Mouse (Mus musculus) bone marrow, adult 2 months (tissue): ENCODE measurements around the gene Mical3.

Experiments used
- CTCF ChIP-seq: fragments of 200-500 bp; IDR thresholded peaks from 2 replicates; pipeline ENCODE4 v1.5.1; 2011; ENCODE audit warnings: low read length, control low read depth; ENCODE audit not compliant: control insufficient read depth, insufficient read depth
- POLR2A ChIP-seq: fragments of 200-500 bp; IDR thresholded peaks from 2 replicates; pipeline ENCODE4 v1.6.1; 2011; ENCODE audit warnings: low read depth, mild to moderate bottlenecking, control low read depth, low read length, borderline replicate concordance; ENCODE audit not compliant: control insufficient read depth

GRCm38 (mm10) chr6:121035268-121035667, 95.5 kb downstream of the Mical3 start:
- no peak for TF ChIP-seq CTCF
- TF ChIP-seq POLR2A, result no peak
